8 mouse cellular contexts compared by ENCODE assay signal in the genomic region with DNA sequence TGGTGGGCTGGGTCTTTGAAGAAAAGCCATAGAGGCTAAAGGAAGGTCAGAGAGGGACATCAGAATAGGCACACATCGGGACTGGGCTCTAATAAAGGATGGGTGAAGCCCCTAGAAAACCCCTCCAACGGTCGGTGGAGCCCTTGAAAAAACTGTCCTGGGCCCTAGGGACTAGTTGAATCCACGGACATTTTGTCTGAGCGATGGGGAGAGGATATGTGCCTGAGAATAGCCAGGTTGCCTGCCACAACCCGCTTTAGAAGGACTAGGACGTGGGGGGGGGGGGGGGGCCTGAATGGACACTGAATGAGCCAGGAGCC. TPM values are rescaled to one million over a fixed set of nuclear protein-coding genes. Genes with fewer than 3 reads are reported as not detected.
DNase-seq lines count a peak whose midpoint lies in the region; ATAC-seq and TF ChIP-seq lines count a peak whose summit lies in the region.

No protein-coding gene starts in this region.

- H3K36me3 ChIP-seq in lung, embryonic 15.5 days = no peaks in the 10 kb centered on the region
- no peaks in the 10 kb centered on the region for H3K36me3 ChIP-seq in hindbrain, embryonic 15.5 days
- no peaks in the 10 kb centered on the region for H3K36me3 ChIP-seq in neural tube, embryonic 13.5 days

- H3K9ac ChIP-seq in lung, embryonic 15.5 days = no peak overlapping the region
- peak overlapping the region; percentile 30; the same call in 1 of the 2 replicates for H3K9ac ChIP-seq in hindbrain, embryonic 15.5 days
- peak overlapping the region; percentile 69 for H3K9ac ChIP-seq in neural tube, embryonic 13.5 days

- H3K4me1 ChIP-seq in cerebellum, adult 2 months (ENCODE audit: control insufficient read depth, insufficient read depth, low read length) = peaks cover 14% of the 10 kb centered on the region; the same call in 1 of the 2 replicates
- peaks cover 6% of the 10 kb centered on the region for H3K4me1 ChIP-seq in lung, embryonic 15.5 days
- H3K4me1 ChIP-seq in lung, adult 2 months (ENCODE audit: control insufficient read depth, insufficient read depth, low read length) = no peaks in the 10 kb centered on the region
- peaks cover 15% of the 10 kb centered on the region for H3K4me1 ChIP-seq in hindbrain, embryonic 15.5 days (replicated peaks)
- peaks cover 48% of the 10 kb centered on the region for H3K4me1 ChIP-seq in neural tube, embryonic 13.5 days (replicated peaks)

- no peak for TF ChIP-seq POLR2A in cerebellum, adult 2 months (IDR thresholded peaks at IDR 0.05; ENCODE audit: borderline replicate concordance, insufficient read depth, low read length)
- TF ChIP-seq POLR2A in lung, adult 2 months (IDR thresholded peaks at IDR 0.05; ENCODE audit: borderline replicate concordance, extremely low read depth, low read depth, low read length) = no peak

- TF ChIP-seq CTCF in cerebellum, adult 2 months (IDR thresholded peaks at IDR 0.05; ENCODE audit: borderline replicate concordance, insufficient read depth, low read depth, low read length) = no peak
- no peak for TF ChIP-seq CTCF in lung, adult 2 months (IDR thresholded peaks at IDR 0.05; ENCODE audit: insufficient read depth, low read length)
- TF ChIP-seq CTCF in left cerebral cortex, adult 2 months (IDR thresholded peaks at IDR 0.05) = no peak

- DNase-seq in cerebellum, adult 2 months = no peak
- DNase-seq in lung, adult 2 months = no peak
- no peak for DNase-seq in gastrocnemius, postnatal 4 days (ENCODE audit: low spot score in 2 of 2)
- DNase-seq in left cerebral cortex, adult 2 months (ENCODE audit: extremely low spot score in 1 of 2, low spot score in 2 of 2) = no peak

- H3K4me2 ChIP-seq in lung, embryonic 15.5 days = peak overlapping the region; percentile 36; the same call in 1 of the 2 replicates
- H3K4me2 ChIP-seq in hindbrain, embryonic 15.5 days = peak overlapping the region; percentile 59
- peak overlapping the region; percentile 55 for H3K4me2 ChIP-seq in neural tube, embryonic 13.5 days

- H3K4me3 ChIP-seq in cerebellum, adult 2 months (replicated peaks; ENCODE audit: insufficient read depth, low read depth, low read length) = peak overlapping the region; percentile 47
- peak overlapping the region; percentile 6; the same call in 1 of the 2 replicates for H3K4me3 ChIP-seq in lung, embryonic 15.5 days
- no peak overlapping the region for H3K4me3 ChIP-seq in lung, adult 2 months (replicated peaks; ENCODE audit: extremely low read depth, low read depth, low read length)
- H3K4me3 ChIP-seq in hindbrain, embryonic 15.5 days = peak overlapping the region; percentile 32
- peak overlapping the region; percentile 28 for H3K4me3 ChIP-seq in neural tube, embryonic 13.5 days
- no peak overlapping the region for H3K4me3 ChIP-seq in left cerebral cortex, adult 2 months

- no peaks in the 10 kb centered on the region for H3K27me3 ChIP-seq in cerebellum, adult 2 months (ENCODE audit: control insufficient read depth, insufficient read depth, low read length)
- H3K27me3 ChIP-seq in lung, embryonic 15.5 days = peaks cover 94% of the 10 kb centered on the region
- H3K27me3 ChIP-seq in hindbrain, embryonic 15.5 days = peaks cover 45% of the 10 kb centered on the region
- peaks cover 83% of the 10 kb centered on the region for H3K27me3 ChIP-seq in neural tube, embryonic 13.5 days

- H3K9me3 ChIP-seq in lung, embryonic 15.5 days = no peaks in the 10 kb centered on the region
- no peaks in the 10 kb centered on the region for H3K9me3 ChIP-seq in hindbrain, embryonic 15.5 days
- no peaks in the 10 kb centered on the region for H3K9me3 ChIP-seq in neural tube, embryonic 13.5 days

- H3K27ac ChIP-seq in cerebellum, adult 2 months (ENCODE audit: insufficient read depth, low read length) = peak overlapping the region; percentile 100
- no peak overlapping the region for H3K27ac ChIP-seq in lung, embryonic 15.5 days
- peak overlapping the region; percentile 83 for H3K27ac ChIP-seq in hindbrain, embryonic 15.5 days (replicated peaks)
- H3K27ac ChIP-seq in neural tube, embryonic 13.5 days (replicated peaks) = peak overlapping the region; percentile 92
- no peak overlapping the region for H3K27ac ChIP-seq in left cerebral cortex, adult 2 months

- no peak for ATAC-seq in cerebellum, adult (ENCODE audit: insufficient number of reproducible peaks, low FRiP score, low TSS enrichment)
- ATAC-seq in lung, embryonic 15.5 days (ENCODE audit: borderline replicate concordance, extremely low read depth, low FRiP score, low TSS enrichment) = no peak
- ATAC-seq in hindbrain, embryonic 15.5 days (ENCODE audit: low FRiP score, low read depth) = no peak; the same call in 1 of the 2 replicates
- ATAC-seq in neural tube, embryonic 13.5 days (ENCODE audit: low read depth) = peak; percentile 34

- intact Hi-C loops in left cerebral cortex, adult 2 months (cut with DNase I) = loop anchor here (5.0 kb wide), 1 partner anchor 658 kb away; no protein-coding TSS in a partner anchor

- WGBS in cerebellum, adult 2 months = 0% methylated on average over 7 of the region's 7 CpGs
- whole genome bisulfite sequencing in lung, embryonic 15.5 days = 1% methylated on average over 7 of the region's 7 CpGs
- 2% methylated on average over 7 of the region's 7 CpGs for WGBS in lung, adult 2 months
- under 1% methylated on average over 7 of the region's 7 CpGs for WGBS in hindbrain, embryonic 15.5 days
- WGBS in neural tube, embryonic 13.5 days = 0% methylated on average over 7 of the region's 7 CpGs

RNA-seq across cellular contexts. Expression of gene Zic4, which starts 7.0 kb away (rescaled TPM):
- polyA plus RNA-seq in cerebellum, adult 2 months (2012; rRNA removed) = 37.4 and 45.3 TPM in 2 replicates
- 0.20 TPM in 1 of 2 replicates, not detected in the other for polyA plus RNA-seq in lung, embryonic 15.5 days (2015; fragmentation: Nextera tagmentation; extraction: Ambion mirVana)
- polyA plus RNA-seq in lung, adult 2 months (2012; rRNA removed) = not detected in 2 replicates
- polyA plus RNA-seq in hindbrain, embryonic 15.5 days (2015; fragmentation: Nextera tagmentation; extraction: Ambion mirVana) = 52.6 and 61.6 TPM in 2 replicates
- polyA plus RNA-seq in neural tube, embryonic 13.5 days (2015; fragmentation: Nextera tagmentation; extraction: Ambion mirVana) = 43.0 and 51.6 TPM in 2 replicates
- under 1 TPM; 0.73 to 0.78 TPM for total RNA-seq in gastrocnemius, postnatal 4 days (2021)
- total RNA-seq in left cerebral cortex, adult 2 months (2021) = 1 to 10 TPM; 4.0 to 4.6 TPM

RNA-seq across cellular contexts. Expression of gene Zic1, which starts 10.4 kb away (rescaled TPM):
- 1,121 and 1,289 TPM in 2 replicates for polyA plus RNA-seq in cerebellum, adult 2 months (2012; rRNA removed)
- polyA plus RNA-seq in lung, embryonic 15.5 days (2015; fragmentation: Nextera tagmentation; extraction: Ambion mirVana) = 0.04 and 0.09 TPM in 2 replicates
- 0.49 and 1.6 TPM in 2 replicates for polyA plus RNA-seq in lung, adult 2 months (2012; rRNA removed)
- 13.5 and 14.8 TPM in 2 replicates for polyA plus RNA-seq in hindbrain, embryonic 15.5 days (2015; fragmentation: Nextera tagmentation; extraction: Ambion mirVana)
- polyA plus RNA-seq in neural tube, embryonic 13.5 days (2015; fragmentation: Nextera tagmentation; extraction: Ambion mirVana) = 16.5 and 19.9 TPM in 2 replicates
- total RNA-seq in gastrocnemius, postnatal 4 days (2021) = 1 to 10 TPM; 2.2 to 2.4 TPM
- 10 to 100 TPM; 15.8 to 16.0 TPM for total RNA-seq in left cerebral cortex, adult 2 months (2021)

Comparison
In these comparisons a context has a peak if more than half of its experiments do, and no peak if none do; other contexts are left out.
1. H3K4me3 ChIP-seq: peak in cerebellum, adult 2 months (single experiment), lung, embryonic 15.5 days (single experiment), hindbrain, embryonic 15.5 days (single experiment) and neural tube, embryonic 13.5 days (single experiment); none in lung, adult 2 months (single experiment) and left cerebral cortex, adult 2 months (single experiment).
2. H3K27ac ChIP-seq: peak in cerebellum, adult 2 months (single experiment), hindbrain, embryonic 15.5 days (single experiment) and neural tube, embryonic 13.5 days (single experiment); none in lung, embryonic 15.5 days (single experiment) and left cerebral cortex, adult 2 months (single experiment).
3. RNA of gene Zic4, which starts 7.0 kb away (polyA plus RNA-seq): 52.6 to 61.6 TPM in hindbrain, embryonic 15.5 days, 43.0 to 51.6 TPM in neural tube, embryonic 13.5 days and 37.4 to 45.3 TPM in cerebellum, adult 2 months; 0.20 TPM in lung, embryonic 15.5 days and not detected in lung, adult 2 months; every median in the first group is over 10 times any median in the second.
4. RNA of gene Zic1, which starts 10.4 kb away (polyA plus RNA-seq): 1,121 to 1,289 TPM in cerebellum, adult 2 months; 16.5 to 19.9 TPM in neural tube, embryonic 13.5 days, 13.5 to 14.8 TPM in hindbrain, embryonic 15.5 days, 0.49 to 1.6 TPM in lung, adult 2 months and 0.04 to 0.09 TPM in lung, embryonic 15.5 days; every median in the first group is over 10 times any median in the second.
5. Peak in every context shown above with its lines, with median percentiles within 50 percentile points of each other: H3K4me2 ChIP-seq.